Mouse (Mus musculus) cerebellum, adult 9-10 months (tissue): ENCODE measurements around the gene Eef1a1.
A peak's percentile ranks its signal among the peaks of the same experiment; 100 is the strongest.

Experiments used
- DNase-seq: peaks from one replicate; pipeline ENCODE4 v3.0.0; 2022

Gene Eef1a1

DNA sequence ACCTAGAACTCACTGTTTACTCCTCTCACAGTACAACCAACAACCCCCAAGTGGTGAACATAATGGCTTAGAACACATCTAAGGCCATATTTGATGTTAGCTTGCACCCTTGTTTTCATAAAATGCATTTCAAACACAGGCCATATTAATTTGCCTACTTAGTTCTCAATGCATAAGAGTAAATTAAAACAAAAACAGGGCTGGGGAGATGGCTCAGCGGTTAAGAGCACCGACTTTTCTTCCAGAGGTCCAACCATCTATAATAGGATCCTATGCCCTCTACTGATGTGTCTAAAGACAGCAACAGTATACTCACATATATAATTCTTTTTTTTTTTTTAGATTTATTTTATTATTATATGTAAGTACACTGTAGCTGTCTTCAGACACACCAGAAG, 13.6 kb downstream of the Eef1a1 start:
- DNase-seq = no peak

DNA sequence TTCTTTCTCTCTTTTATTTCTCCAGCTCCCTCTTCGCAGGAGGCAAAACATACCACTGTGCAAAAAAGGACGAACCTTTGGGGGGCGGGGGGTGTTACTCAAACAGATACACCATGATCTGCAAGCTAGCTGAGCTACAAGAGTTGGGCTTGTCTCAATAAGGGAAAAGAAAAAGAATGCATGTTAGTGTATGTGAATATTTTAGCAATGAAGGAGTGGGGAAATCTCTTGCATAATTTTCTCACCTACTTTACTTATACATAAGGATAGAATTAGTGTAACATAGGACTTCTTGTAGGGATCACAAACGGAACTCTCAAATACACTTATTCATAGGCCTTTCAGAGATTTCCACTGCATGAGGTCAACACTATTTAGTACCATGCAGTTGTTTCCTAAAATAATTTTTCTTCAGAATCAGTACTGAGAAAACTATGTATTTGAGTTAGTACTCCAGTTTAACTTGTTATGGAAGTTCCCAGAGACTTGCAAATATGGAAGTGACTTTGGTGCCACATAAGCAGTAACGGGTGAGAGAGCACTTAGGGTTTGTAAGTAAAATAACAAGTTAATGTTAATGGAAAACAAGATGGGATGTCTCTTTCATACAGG, 14.1 kb downstream of the Eef1a1 start:
- DNase-seq = no peak

DNA sequence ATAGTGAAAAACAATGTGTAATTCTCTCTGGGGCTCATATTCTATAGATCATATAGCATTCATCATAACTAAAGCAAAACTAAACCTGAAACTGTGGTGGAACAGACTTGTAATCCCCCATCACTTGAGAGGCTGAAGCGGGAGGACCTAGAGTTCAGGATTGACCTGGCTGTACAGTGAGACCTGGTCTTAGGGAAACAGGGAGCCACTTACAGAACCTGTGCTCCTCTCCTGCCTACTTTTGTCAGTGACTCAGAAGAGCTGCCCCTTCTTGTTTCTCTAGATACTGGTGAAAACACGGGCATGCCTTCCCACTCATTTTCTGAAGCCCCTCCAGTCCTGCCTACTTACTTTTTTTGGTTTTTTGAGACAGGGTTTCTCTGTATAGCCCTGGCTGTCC, 14.7 kb downstream of the Eef1a1 start:
- no peak for DNase-seq

DNA sequence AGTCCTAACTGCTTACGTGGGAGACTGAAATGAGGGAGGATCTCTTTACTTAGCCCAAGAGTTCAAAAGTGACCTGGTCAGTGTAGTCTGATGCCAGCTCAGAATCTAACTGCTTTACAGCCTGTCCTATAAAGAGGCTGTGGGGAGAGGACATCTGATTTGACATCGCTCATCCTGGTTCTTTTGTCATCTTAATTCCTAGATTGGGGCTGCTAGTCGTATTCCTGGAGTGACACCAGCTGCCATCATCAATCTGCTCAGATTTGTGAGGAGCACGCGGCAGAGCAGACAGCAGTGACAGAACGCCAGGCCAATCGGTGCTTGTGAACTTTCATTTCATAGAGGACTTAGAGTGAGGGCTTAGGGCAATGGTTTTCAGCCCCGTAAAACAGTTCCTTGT, 15.4 kb downstream of the Eef1a1 start:
- no peak for DNase-seq

DNA sequence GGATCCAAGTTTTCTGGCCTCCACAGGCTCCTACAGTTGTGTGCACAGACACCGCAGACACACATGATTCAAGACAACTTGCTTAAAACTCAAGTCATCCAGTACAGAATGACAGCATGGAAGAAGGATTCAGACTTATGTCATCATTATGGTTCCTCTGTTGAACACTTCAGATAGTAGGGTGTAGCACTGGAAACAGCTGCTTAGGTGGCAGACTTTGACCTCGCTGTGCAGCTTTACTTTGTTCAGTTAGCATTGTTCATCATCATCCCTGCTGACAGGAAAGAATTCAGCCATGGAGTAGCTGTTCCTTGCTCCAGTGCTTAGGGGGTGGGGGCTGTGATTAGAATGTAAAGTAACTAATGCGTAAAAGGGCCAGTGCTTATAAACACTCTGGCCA, 23.2 kb downstream of the Eef1a1 start:
- DNase-seq = no peak

DNA sequence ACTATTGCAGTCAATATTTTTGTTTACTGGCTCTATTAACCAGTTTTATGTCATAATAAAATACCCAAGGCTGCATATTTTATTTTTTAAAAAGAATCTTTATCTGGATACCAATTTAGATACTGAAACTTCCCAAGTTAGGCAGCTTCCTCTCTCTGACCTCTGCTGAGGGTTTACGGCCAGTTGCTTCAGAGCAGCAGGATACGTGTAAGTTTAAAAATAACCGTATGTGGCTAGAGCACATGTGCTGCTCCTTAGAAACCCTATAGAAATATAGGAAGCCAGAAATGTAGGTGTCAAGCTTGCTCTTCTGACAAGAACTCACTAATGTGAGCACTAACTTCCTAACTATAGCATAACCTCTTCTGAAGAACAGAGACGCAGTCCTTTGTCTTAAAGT, 25.6 kb downstream of the Eef1a1 start:
- DNase-seq = no peak

DNA sequence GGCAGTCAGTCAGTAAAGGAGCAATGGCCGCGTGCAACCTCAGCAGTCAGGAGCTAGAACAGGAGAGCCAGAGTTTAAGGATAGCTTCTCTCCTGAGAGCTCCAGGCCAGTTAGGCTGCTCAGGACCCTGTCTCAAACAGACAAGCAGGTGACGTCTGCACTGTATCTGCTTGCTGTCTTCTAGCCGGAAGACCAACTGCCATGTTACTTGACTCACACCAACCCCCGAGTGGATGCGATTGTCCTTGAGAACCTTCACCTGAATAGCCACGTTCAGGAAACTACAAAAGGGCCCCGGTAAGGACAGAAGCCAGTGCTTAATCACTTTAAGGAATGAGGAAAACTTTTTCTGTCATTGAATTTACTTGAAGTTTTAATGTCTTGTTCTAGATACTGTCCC, 31.9 kb downstream of the Eef1a1 start:
- no peak for DNase-seq

DNA sequence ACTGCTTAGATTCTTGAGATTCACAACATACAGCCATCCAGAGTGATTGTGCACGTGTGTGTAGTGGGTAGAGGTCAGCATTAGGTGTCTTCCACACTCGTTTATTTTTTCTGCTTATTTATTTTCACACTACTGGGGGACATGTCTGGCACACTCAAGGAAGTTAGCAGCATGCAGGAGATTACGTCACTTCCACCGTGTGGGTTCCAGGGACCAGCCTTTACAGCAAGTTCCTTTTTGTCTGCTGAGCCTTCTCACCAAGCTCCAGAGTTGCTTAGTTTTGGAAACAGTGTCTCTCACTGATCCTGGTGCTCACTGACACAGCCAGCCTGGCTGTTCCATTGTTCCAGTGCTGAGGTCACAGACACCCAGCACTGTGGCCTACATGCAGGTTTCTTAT, 37.6 kb downstream of the Eef1a1 start:
- DNase-seq = no peak

DNA sequence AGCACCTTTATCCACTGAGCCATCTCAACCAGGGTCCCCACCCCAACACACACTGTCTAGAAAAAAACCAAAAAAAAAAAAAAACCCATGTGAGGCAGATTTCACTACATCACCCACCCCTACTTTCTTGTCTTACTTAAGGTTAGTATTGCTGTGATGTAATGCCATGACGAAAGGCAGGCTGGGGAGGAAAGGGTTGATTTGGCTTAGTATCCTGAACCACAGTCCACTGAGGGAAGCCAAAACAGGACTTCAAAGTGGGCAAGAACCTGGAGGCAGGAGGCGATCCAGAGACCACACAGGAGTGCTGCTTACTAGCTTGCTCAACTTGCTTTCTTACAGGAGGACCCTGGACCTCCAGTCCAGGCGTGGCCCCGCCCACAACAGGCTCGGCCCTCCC, 38.5 kb downstream of the Eef1a1 start:
- no peak for DNase-seq

DNA sequence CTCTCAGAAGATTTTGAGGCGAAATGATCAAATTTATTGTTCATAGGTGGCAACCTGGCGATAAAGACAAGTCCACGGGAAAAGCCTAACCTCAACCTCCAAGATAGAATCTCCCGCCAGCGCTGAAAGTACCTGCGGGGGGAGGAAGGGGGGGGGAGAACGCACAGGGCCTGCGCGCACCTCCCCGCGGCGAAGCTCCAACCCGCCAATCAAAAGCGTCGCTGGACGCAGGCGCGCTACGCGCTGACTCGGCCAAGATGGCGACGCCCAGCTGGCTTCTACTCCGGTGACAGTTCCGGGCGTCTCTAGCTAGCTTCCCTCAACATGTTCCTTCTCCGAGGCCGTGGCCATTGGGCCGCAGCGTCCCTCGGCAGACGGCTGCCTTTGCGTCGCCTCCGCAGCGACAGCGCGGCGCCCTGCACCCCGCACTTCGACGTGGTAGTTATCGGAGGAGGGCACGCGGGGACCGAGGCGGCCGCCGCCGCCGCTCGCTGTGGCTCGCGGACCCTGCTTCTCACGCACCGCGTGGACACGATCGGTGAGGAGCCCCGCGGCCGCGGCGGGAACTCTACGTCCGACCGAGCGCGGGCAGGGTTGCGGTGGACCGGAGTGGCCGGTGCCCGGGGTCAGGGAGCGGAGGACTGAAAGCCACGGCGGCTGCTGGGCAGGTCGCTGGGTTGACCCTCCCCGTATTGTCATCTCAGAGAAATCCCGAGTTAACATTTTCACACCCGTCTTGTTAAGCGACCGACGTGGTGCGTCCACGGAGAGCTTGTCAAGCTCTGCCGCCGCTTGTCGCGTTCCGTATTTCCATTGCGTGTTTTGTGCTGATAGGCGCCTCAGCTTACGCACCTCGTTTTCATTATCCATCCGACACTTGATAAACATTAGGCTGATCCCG, 40.7 kb downstream of the Eef1a1 start, which contains the start of the genes Mto1 and Gm17324:
TSS of gene Mto1 (plus strand) at position 236 of the 901 bp plus-strand sequence.
TSS of gene Gm17324 (minus strand) at position 814 of the 901 bp plus-strand sequence.
- DNase-seq = peak; percentile 86

DNA sequence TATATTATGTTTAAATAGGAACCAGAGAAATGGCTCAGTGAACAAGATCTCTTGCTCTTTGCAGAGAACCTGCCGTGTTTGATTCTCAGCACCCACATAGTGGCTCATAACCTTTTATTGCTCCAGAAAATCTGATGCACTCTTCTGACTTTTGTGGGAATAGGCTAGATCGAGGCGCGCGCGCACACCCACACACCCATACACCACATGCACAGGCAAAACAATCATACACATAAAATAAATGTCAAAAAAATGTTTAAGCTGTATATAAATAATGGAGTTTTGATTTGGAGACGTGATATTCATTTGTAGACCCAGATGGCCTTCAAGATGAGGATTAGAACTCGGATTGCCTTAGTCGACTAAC, 41.4 kb downstream of the Eef1a1 start:
- no peak for DNase-seq

DNA sequence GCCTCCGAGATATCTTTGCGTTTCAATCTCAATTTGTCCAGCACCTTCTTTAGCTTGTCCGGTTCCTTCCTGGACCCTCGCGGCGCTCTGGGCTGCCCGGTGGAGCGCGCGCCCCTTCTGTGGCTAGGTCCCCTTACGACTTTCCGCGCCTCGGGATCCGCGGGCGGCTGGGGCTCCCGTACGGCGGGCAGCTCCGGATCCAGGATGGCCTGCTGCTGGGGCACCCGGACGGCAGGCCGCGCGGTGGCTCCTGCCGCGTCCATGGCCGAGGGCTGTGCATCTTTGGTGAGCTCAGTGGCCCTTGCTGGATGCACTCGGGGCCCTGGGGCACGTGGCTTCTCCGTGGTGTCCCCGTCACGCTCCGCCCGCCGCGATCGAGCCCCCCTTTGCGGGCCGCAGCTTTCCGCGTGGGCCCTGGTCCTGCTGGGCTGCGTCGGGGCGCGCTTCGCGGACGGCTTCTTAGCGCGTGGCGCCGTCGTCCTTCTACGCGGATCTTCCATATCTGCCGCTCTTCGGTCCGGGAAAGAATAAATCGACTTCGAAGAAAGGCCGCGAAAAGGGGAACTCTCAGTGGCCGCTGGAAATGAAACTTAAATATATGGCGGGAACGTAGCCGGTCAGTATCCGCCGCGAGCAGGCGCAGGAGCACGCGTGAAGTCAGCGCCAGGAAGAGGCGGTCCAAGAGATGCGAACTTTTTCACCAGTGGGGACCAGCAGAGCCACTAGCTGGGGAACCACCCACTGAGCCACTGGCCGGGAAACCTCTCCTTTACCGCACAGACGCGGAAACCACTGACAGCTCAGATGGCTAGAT, 46.2 kb downstream of the Eef1a1 start, which contains the start of gene Cgas:
TSS of gene Cgas (minus strand) at position 659 of the 814 bp plus-strand sequence.
- no peak for DNase-seq

DNA sequence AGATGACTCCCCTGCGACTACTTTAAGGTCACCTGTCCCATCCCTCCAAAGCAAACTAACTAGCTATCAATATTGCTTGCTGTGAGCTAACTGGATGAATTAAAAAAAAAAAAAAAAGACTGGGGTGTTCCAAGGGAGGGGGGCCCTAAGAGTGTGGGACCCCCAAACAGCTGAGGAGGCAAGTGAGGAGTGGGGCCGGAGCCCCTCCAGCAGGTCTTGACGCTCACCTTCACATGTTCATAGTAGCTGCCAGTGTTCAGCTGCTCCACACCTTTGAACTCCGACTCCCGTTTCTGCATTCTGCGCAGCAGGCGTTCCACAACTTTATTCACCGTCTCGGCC, 46.7 kb downstream of the Eef1a1 start:
- no peak for DNase-seq

DNA sequence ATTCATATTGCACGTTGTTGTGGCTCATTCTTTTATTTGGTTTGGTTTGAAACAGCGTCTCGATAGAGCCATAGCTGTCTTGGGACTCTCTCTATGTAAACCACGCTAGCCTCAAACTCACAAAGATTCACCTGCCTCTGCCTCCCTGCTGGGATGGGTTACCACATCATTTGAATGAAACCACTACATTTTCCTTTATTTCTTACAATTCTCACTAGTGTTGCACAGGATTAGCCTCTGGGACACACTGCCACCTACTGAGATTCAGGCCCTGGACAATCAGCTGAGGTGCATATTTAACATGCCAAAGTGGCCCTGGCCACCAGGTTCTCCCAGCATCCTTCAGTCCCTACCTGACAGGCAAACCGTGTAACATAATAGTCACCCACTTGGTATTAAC, 49.5 kb downstream of the Eef1a1 start:
- no peak for DNase-seq

DNA sequence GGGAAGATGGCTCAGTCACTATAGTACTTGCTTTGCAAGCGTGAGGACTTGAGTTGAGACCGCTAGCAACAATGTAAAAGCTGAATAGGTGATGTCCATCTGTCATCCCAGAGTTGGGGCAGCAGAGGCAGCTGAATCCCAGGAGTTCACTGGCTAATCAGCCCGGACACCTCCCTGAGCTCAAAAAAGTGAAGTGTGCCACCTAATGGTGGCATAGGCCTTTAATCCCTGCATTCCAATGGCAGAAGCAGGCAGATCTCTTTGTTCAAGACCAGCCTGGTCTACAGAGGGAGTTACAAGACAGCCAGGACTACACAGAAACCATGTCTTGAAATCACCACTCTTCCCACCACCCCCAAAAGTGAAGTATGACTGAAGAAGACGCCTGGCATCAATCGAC, 56.5 kb downstream of the Eef1a1 start:
- no peak for DNase-seq

DNA sequence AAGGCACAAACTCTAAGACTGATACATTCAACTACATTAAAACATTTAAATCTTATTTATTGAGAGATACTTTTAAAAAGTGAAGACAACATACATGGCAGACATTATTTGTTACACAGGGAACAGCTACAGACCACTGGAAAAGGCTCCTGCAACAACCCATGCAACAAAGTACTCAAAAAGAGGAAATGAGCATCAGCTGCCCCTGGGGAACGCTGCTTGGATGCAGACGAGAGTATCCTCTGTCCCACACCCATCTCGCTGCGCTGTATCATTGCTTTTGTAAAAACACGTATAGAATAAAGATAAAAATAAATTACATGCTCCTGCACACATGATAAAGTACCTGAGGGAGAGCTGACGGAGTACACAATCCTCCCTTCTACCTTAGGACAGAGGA, 58.5 kb downstream of the Eef1a1 start:
- DNase-seq = no peak

DNA sequence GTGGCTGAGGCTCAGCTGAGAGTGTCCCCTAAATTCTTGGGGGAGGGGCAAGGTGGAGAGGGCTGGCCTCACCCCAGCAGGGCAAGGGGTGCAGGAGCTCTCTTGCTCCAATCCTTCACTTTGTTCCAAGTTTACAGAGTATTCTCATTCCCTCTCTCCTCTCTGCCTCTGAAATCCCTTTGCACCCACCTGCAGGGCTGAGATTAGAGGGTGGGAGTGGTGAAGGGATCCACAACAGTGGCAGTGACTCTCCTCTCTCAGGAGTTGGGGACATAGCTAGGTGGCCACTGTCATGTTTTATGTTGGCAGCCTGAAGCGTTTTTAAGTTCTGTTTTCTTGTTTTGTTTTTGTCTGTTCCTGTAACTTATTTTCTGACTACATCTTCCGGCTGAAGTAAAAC, 59.4 kb downstream of the Eef1a1 start:
- no peak for DNase-seq

DNA sequence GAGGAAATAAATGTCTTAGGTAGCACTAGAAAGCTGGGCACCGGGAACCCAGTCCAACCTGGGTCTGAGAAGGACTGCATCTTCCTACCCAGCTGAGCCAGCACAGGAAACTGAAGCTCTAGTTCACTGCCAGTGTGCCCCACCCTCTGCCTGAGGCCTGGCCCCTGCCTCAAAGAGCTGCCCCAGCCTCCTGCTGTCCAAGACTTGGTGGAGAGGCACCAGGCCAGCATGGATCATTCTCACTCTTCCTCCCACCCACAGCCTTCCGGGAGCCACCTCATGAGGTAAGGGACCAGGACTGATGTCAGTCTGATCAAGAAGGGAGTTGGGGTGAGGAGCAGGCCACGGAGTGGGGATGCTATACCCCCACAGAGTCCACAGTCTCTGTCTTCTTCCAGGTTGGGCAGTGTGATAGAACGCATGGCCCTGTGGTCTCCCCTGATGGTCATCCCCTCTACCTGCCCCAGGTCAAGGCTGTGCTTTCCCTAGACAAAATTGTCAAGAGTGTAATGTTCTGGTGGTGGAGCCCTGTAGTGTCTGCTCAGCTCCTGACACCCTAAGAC, 60.0 kb downstream of the Eef1a1 start:
- no peak for DNase-seq
